Mouse (Mus musculus) heart, adult 2 months (tissue): Measurements from ENCODE around the gene Vmn1r19.
"Not testable (repeated sequence)": the region's sequence is repeated elsewhere in the genome, so short reads cannot be mapped to it uniquely, and the experiment has no call there.

ENCODE experiments used
- CTCF ChIP-seq: fragments of 200-600 bp; IDR thresholded peaks from 2 replicates; pipeline ENCODE4 v1.8.1; 2022; ENCODE audit warnings: antibody characterized with exemption, mild to moderate bottlenecking, moderate library complexity
- EP300 ChIP-seq: fragments of 200-500 bp; IDR thresholded peaks from 2 replicates; pipeline ENCODE4 v1.6.1; 2011; ENCODE audit warnings: low read depth, low read length, control low read depth; ENCODE audit not compliant: insufficient read depth
- POLR2A ChIP-seq: fragments of 200-500 bp; IDR thresholded peaks from 2 replicates; pipeline ENCODE4 v1.6.1; 2011; ENCODE audit warnings: mild to moderate bottlenecking, low read depth, low read length, control low read depth; ENCODE audit not compliant: insufficient read depth

GRCm38 (mm10) chr6:57403480-57403879 lies at the start of gene Vmn1r19:
- TF ChIP-seq CTCF, POLR2A, EP300: not testable (repeated sequence)
